Mouse (Mus musculus): Measurements from ENCODE around the gene Ak2.

DNA sequence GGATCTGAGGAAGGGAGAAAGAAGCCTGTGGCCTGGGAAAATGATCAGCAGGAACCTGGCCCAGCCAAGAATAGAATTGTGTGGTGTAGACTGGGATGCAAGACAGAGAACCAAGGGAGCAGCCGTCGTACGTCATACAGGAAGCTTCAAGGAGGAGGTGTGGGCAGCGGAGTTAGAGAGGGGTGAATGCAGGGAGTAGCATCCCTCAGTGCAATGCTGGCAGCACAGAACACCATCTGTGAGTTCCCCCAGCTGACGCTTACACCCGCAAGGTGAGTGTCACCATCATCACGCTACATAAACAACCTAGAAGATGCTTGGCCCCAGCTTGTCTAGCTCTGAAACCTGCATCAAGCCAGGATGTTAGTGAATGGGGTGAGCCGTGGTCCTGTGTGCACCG lies 28.0 kb downstream of the Ak2 start:
- TF ChIP-seq CTCF (IDR thresholded peaks at IDR 0.05; ENCODE audit: low read depth) (no peak), EP300 (optimal IDR thresholded peaks at IDR 0.05) (no peak)

All from stomach, postnatal 0 days (tissue).